Mouse (Mus musculus): ENCODE data around the gene Dtx1. TPM values are rescaled to one million over a fixed set of nuclear protein-coding genes. Genes with fewer than 3 reads are reported as not detected.

Gene Dtx1
- polyA plus RNA-seq, 1 experiment from 2014 or later = 1.7 TPM

DNA sequence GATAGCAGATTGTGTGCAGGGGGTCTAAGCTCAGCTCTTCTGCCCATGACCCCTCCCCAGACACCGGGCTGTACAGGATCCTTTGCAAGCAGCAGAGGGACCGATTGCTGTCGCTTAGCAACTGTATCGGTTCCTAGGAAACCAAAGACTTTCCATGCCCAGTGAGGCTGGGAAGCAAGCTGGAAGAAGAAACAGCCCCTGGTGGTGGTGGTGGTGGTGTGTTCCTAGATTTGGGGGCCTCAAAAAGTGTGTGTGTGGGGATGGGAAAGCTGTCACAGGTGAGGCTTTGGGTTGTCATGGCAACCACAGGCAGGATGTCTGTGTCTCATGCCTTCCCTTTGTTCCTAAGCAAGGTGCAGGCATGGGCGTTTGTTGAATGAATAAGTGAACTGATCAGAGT is 50.9 kb downstream of the Dtx1 start:
- H3K27me3 ChIP-seq (ENCODE audit: low read depth, poor library complexity, severe bottlenecking) = peaks cover 19% of the 10 kb centered on the region
- H3K9me3 ChIP-seq (replicated peaks) = no peaks in the 10 kb centered on the region
- DNase-seq (ENCODE audit: low spot score) = no peak

DNA sequence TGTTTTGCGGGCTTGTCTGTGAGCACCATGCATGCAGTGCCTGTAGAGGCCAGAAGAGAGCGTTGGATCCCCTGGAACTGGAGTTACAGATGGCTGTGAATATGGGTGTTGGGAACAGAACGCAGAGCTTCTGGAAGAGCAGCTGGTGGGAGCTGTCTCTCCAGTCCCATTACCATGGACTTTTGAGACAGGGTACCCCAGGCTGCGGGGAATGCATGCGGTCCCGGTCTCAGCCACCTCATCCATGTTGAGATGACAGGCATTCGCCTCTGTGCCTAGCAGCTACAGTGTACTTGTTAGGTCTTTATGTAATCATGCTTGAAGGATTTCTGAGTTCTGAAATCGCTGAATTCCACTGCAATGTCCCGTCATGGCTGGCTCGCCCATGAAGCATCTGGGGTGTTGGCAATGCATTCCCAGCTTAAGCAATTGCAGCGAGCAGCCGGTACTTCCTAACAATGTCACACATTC is 55.4 kb downstream of the Dtx1 start:
- no peak for DNase-seq (ENCODE audit: low spot score)
- no peaks in the 10 kb centered on the region for H3K4me1 ChIP-seq
- no peaks in the 10 kb centered on the region for H3K9me3 ChIP-seq (replicated peaks)
- no peaks in the 10 kb centered on the region for H3K36me3 ChIP-seq
- H3K4me3 ChIP-seq = no peak overlapping the region
- peaks cover 24% of the 10 kb centered on the region for H3K27me3 ChIP-seq (ENCODE audit: low read depth, poor library complexity, severe bottlenecking)
- WGBS = 88% methylated on average over 12 of the region's 12 CpGs
- H3K27ac ChIP-seq = no peak overlapping the region

More for the DNA sequence above, 50.9 kb downstream of the Dtx1 start:
- Histone ChIP-seq H3K4me3 (no peak overlapping the region), H3K36me3 (no peaks in the 10 kb centered on the region), H3K27ac (no peak overlapping the region), H3K4me1 (peaks cover under 1% of the 10 kb centered on the region; the same call in 1 of the 2 replicates)
- 66% methylated on average over 5 of the region's 5 CpGs for WGBS

DNA sequence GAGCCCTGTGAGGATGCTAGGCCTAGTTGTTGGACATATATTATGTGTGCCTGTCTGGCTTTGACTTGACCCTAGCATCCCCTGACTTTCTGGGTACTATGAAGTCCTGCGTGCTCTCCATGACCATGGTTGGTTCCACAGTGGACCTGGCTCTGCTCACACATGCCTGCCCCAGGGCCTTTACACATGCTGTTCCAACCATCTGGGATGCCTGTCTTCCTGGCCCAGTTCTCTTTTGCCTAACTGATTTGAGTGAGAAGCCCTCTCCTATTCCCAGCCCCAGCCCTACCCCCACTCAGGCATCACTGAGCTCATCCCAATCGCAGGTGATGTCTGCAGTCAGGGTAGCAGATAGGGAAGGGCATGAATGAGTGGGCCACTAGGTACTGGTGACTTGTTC is 57.9 kb downstream of the Dtx1 start:
- Histone ChIP-seq H3K36me3 (no peaks in the 10 kb centered on the region), H3K4me3 (no peak overlapping the region), H3K9me3 (replicated peaks) (no peaks in the 10 kb centered on the region), H3K27ac (no peak overlapping the region), H3K27me3 (ENCODE audit: low read depth, poor library complexity, severe bottlenecking) (peaks cover 49% of the 10 kb centered on the region), H3K4me1 (peaks cover 8% of the 10 kb centered on the region)
- 89% methylated on average over 2 of the region's 2 CpGs for WGBS
- no peak for DNase-seq (ENCODE audit: low spot score)

DNA sequence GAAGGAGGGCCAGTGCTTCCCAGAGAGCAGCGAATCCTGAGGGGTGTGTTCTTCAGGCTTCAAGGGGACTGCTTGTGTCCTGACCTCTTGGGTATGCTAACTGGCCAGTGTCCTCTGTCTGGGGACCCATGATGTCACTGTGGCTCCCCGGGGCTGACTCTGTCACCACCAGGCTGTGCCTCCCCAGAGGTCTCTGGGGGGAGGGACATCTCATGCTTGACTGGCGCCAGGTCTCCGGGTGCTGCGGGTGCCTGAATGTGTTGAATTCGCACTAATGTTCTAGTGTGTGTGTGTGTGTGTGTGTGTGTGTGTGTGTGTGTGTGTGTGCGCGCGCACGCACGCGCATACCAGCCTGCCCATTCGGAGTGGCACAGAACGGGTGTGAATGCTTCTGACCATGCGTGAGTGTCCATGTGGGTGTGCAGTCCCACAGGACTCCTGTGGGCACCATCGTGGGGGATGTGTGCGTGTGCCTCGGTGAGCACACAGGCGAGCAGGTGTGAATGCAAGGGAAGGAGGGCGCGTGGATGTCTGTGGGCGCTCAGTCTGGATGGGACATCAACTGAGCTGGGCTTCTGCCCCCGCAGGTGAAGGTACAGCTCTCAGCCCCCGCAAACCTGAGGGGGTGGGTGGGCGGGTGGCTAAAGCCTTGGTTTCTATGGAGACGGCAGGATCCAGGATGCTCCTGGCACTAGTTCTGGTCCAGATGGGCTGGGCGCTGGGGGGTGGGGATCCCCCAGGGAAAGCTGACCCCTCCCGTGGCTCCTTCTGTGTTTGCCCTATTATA is 58.6 kb downstream of the Dtx1 start:
- Histone ChIP-seq H3K4me3 (no peak overlapping the region), H3K9me3 (replicated peaks) (no peaks in the 10 kb centered on the region), H3K36me3 (no peaks in the 10 kb centered on the region), H3K27me3 (ENCODE audit: low read depth, poor library complexity, severe bottlenecking) (peaks cover 56% of the 10 kb centered on the region), H3K4me1 (peaks cover 13% of the 10 kb centered on the region), H3K27ac (no peak overlapping the region)
- 85% methylated on average over 28 of the region's 28 CpGs for WGBS
- DNase-seq (ENCODE audit: low spot score) = no peak

DNA sequence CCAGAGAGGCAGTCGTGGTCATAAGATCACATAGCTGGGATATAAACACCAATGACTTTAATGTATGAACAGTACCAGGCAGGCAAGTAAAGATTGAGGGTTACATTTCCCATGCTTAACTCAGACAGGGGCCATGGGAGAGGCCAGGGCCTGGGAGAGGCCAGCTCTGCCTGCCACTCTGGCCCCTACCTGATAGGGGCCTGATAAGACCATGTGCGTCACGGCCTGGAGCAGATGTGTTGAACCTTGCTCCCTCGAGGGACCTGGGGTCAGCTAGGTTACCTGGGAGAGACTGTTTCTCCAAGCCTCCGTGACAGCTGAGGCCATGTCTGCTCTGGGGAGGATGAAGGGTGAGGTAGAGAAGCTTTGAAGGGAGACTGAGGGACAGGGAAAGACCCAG is 60.5 kb downstream of the Dtx1 start:
- WGBS = 73% methylated on average over 5 of the region's 5 CpGs
- H3K27ac ChIP-seq = no peak overlapping the region
- H3K9me3 ChIP-seq (replicated peaks) = no peaks in the 10 kb centered on the region
- H3K4me3 ChIP-seq = no peak overlapping the region
- H3K27me3 ChIP-seq (ENCODE audit: low read depth, poor library complexity, severe bottlenecking) = peaks cover 75% of the 10 kb centered on the region
- H3K4me1 ChIP-seq = peaks cover 13% of the 10 kb centered on the region
- H3K36me3 ChIP-seq = no peaks in the 10 kb centered on the region
- DNase-seq (ENCODE audit: low spot score) = no peak

DNA sequence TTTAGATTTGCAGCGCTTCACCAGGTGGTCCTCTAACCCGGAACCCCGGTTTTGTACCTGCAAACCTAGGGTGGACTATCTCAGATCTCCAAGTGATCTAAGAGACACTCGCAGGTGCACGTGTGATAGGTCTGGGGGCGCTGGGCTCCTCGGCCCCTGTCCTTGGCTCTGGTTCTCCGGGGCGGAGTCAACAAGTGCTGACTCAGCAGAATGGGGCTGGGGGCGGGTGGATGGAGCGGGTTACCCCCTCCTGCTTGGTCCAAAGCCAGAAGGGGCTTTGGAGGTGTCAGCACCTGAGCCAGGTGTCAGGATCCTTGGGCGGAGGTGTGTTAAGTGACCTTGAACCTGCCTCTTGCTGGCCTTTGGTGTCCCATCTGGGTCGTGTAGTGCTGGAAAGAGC is 61.8 kb downstream of the Dtx1 start:
- Histone ChIP-seq H3K36me3 (no peaks in the 10 kb centered on the region), H3K4me3 (no peak overlapping the region), H3K27me3 (ENCODE audit: low read depth, poor library complexity, severe bottlenecking) (peaks cover 80% of the 10 kb centered on the region), H3K27ac (no peak overlapping the region), H3K4me1 (peaks cover 13% of the 10 kb centered on the region), H3K9me3 (replicated peaks) (no peaks in the 10 kb centered on the region)
- no peak for DNase-seq (ENCODE audit: low spot score)
- 25% methylated on average over 13 of the region's 13 CpGs for WGBS

DNA sequence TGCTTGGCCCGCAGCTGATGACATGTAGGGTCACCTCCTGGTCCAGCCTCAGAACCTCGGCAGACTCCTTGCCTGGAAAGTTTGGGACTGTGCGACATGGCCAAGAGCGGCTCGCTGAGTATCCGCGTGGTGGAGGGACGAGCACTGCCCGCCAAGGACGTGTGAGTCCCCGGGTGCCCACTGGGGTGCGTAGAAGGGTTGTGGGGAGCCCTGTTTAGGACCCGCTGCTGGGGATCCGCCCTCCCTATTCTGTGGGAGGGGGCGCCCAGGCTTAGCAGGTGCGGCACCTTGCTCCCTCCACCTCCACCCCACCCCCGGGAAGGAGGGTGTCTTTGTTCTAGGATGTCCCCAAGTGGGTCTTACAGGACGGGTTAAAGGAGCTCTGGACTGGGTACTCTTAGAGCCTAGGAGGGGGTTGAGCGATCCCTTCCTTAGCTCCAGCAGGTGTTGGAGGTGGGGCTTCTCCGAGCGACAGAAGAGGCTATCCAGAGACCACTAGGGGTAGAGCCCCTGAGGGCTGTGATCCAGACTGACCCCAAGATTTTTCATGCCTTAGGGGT is 62.3 kb downstream of the Dtx1 start:
- H3K27ac ChIP-seq = no peak overlapping the region
- WGBS = 5% methylated on average over 21 of the region's 21 CpGs

DNA sequence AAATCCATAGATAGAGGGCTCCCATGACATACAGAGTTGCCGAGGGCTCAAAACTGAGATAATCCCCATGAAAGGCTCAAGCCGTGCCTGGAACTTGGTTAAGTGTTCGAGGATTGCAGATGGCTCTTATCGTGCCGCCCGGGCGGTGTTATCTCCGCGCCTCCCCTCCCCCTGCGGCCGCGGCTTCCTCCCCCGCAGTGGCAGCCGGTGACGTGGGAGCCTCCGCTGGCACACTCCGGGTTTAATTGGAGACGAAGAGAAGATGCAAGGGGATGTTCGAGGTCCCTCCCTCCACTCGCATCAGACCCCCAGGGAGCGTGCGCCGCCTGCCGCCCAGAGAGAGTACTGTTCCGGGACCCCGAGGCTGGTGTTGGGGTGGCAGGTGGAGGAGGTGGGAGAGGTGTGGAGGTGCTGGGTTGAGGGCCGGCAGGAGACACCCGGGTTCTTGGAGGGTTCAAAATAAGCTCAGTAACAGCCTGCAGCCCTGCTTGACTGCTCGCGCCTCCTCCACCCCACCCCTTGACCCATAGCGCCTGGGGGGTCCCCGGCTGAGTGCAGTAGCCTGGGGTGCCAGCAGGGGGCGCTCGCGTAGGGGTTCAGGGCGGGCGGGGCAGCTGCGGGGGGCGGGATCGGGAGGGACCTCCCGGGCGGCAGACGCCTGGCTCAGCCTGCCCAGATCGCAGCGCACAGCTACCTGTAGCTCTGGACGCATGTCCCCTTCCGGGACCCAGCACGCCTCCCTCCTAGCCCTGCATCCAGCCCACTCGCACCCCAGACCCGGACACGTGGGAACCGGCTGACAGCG is 63.0 kb downstream of the Dtx1 start, which contains the start of gene Rasal1:
Gene Rasal1, plus strand, starts transcription at position 244 of the 805 bp plus-strand sequence.
- 2% methylated on average over 49 of the region's 53 CpGs for WGBS
- peaks cover 80% of the 10 kb centered on the region for H3K27me3 ChIP-seq (ENCODE audit: low read depth, poor library complexity, severe bottlenecking)
- H3K4me3 ChIP-seq = peak within 1 kb of the TSS; percentile 31
- peaks cover 13% of the 10 kb centered on the region for H3K4me1 ChIP-seq
- no peaks in the 10 kb centered on the region for H3K36me3 ChIP-seq
- no peaks in the 10 kb centered on the region for H3K9me3 ChIP-seq (replicated peaks)
- H3K27ac ChIP-seq = no peak within 1 kb of the TSS
- peak; percentile 67 for DNase-seq (ENCODE audit: low spot score)

More for the DNA sequence above, 62.3 kb downstream of the Dtx1 start:
- Histone ChIP-seq H3K4me3 (peak overlapping the region; percentile 31), H3K36me3 (no peaks in the 10 kb centered on the region), H3K27me3 (ENCODE audit: low read depth, poor library complexity, severe bottlenecking) (peaks cover 80% of the 10 kb centered on the region), H3K9me3 (replicated peaks) (no peaks in the 10 kb centered on the region), H3K4me1 (peaks cover 13% of the 10 kb centered on the region)
- DNase-seq (ENCODE audit: low spot score) = no peak

DNA sequence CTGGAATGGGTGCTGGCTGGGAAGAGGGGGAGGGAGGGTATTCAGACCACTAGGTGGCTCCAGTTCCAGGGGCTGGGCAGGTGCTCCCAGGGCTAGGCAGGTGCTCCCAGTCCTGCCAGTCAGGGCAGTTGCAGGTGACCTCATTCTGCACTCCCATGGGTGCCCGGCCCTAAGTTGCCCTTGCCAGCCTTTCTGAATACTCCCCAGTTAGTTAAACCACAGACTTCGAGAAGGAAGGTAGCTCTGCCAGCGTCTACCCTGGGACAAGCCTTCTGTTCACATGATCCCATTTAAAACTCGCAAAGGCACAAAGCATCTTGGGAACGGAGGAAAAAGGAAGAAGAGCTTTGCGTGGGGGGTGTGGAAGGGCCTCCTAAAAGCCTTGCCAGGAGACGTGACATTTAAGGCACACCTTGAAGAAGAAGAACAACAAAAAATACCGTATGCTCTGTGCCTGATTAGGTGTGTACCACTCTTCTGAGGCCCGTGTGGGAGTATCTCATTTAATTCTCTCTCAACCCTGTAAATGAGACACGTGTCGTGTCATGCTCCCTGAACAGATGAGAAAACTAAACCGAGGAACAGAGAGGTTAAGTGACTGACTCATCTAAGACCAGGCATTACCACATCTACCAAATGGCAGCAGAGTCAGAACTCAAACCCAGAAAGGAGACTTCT is 63.8 kb downstream of the Dtx1 start:
- no peak for DNase-seq (ENCODE audit: low spot score)
- Histone ChIP-seq H3K27ac (no peak overlapping the region), H3K27me3 (ENCODE audit: low read depth, poor library complexity, severe bottlenecking) (peaks cover 72% of the 10 kb centered on the region), H3K9me3 (replicated peaks) (no peaks in the 10 kb centered on the region), H3K4me1 (peaks cover 13% of the 10 kb centered on the region), H3K36me3 (no peaks in the 10 kb centered on the region), H3K4me3 (no peak overlapping the region)
- 45% methylated on average over 12 of the region's 12 CpGs for WGBS

DNA sequence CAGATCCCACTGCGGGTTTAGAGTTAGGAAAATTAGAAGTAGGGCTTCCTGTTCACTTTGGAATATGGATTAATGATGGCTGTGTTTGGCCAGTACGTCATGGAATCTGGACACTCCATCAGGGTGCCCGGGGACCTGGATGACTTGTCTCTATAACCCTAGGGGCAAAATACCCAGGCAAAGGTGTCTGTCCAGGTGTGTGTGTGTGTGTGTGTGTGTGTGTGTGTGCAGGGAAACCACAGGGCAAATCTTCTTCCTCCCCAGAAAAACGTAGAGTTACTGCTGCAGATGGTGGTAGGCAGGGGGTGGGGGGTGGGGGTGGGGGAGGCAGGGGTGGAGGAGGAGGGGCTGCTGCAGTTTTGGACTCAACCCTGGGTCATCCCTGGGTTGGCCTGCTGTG is 64.4 kb downstream of the Dtx1 start:
- Histone ChIP-seq H3K4me1 (peaks cover 13% of the 10 kb centered on the region), H3K36me3 (no peaks in the 10 kb centered on the region), H3K27ac (no peak overlapping the region), H3K9me3 (replicated peaks) (no peaks in the 10 kb centered on the region), H3K4me3 (no peak overlapping the region), H3K27me3 (ENCODE audit: low read depth, poor library complexity, severe bottlenecking) (peaks cover 66% of the 10 kb centered on the region)
- DNase-seq (ENCODE audit: low spot score) = no peak
- WGBS = 84% methylated on average over 4 of the region's 4 CpGs

DNA sequence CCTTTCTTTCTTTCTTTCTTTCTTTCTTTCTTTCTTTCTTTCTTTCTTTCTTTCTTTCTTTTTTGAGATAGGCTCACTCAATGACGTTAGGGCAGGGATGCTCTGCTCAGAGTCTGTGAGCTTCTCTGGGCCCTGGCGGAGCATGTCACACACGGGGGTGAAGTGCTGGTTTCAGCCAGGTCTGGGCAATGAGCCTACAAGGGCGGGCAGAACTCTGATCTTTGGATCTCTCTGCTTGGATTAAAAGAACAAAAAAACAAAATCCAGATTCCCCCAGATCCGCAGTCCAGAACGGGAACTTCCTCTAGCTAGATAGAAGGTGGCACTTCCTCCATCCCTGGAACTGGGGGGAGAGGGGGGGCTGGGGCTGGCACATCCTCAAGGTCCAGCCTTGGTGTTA is 65.9 kb downstream of the Dtx1 start:
- DNase-seq (ENCODE audit: low spot score) = no peak
- H3K9me3 ChIP-seq (replicated peaks) = no peaks in the 10 kb centered on the region
- no peak overlapping the region for H3K27ac ChIP-seq
- H3K4me1 ChIP-seq = peaks cover 13% of the 10 kb centered on the region
- no peak overlapping the region for H3K4me3 ChIP-seq
- H3K27me3 ChIP-seq (ENCODE audit: low read depth, poor library complexity, severe bottlenecking) = peaks cover 51% of the 10 kb centered on the region
- H3K36me3 ChIP-seq = no peaks in the 10 kb centered on the region
- WGBS = 67% methylated on average over 6 of the region's 6 CpGs

DNA sequence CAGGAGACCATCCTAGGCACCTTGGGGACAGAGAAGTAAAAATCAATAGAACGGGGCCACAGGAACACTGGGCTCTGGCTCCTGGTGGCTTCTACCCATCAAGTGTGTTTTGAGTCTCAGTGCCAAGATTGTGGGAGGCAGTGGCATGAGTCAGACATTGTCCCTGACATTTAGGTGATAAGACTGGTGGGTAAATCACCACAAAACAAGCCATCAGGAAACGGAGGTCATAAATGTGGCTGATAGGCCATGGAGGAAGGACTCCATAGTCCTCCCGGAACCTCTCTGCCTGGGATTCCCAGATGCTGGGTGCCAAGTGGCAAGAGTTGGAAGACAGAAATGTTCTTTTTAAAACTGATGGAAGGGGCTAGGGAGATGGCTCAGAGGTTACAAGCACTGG is 67.5 kb downstream of the Dtx1 start:
- no peak overlapping the region for H3K4me3 ChIP-seq
- H3K9me3 ChIP-seq (replicated peaks) = no peaks in the 10 kb centered on the region
- H3K27ac ChIP-seq = no peak overlapping the region
- H3K36me3 ChIP-seq = no peaks in the 10 kb centered on the region
- H3K4me1 ChIP-seq = peaks cover 9% of the 10 kb centered on the region
- DNase-seq (ENCODE audit: low spot score) = no peak
- peaks cover 34% of the 10 kb centered on the region for H3K27me3 ChIP-seq (ENCODE audit: low read depth, poor library complexity, severe bottlenecking)
- WGBS = 75% methylated on average over 3 of the region's 3 CpGs
